Mouse (Mus musculus): ENCODE data around the gene Gm49486.

DNA sequence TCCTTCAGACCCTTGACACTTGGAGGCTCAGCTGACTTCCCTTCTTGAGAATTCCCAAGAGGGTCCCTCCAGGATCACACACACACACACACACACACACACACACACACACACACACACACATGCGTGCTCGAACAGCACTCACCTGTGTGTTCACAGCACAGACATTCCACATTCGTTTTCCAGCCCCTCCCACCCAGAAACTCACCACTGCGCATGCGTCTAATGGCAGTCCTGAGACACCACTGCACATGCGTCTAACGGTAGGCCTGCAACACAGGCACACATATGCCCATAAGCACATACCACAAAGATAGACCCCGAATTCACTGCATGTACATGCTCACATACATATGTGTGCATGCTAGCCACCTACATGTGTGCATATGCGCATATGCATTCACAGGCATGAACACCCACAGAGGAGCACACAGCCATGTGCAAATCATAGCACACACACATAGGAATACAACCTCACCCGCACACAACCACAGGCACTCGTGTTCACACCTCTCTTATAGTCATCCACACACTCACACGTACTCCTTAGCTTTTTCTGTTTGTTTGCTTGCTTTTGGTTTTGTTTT lies 29.7 kb upstream of the Gm49486 start:
- TF ChIP-seq CTCF (conservative IDR thresholded peaks at IDR 0.05; ENCODE audit: low read length), result no peak
- peak; percentile 95 for TF ChIP-seq POU5F1 (IDR thresholded peaks at IDR 0.05; ENCODE audit: borderline replicate concordance, low read length)

All from E14TG2a.4 (cell line).